Mouse (Mus musculus) heart, embryonic 15.5 days (tissue): ENCODE measurements at regions not wholly inside any gene's neighbourhood (a gene's known extent, or its start where the extent isn't known, plus 50 kb on each side); places are given as distances from the start of the nearest gene placed in this dataset.

Experiments used
- ATAC-seq: fragments of 200-750 bp; cut with Nextera tagmentation; replicated peaks from 2 replicates; pipeline ENCODE4 v1.8.0; 2017; ENCODE audit warnings: low read depth, moderate TSS enrichment; ENCODE audit not compliant: insufficient number of reproducible peaks, insufficient read depth, low FRiP score
- H3K27ac ChIP-seq: fragments of 300-500 bp; sonication (generic); 2 replicates; pipeline ENCODE4 v1.5.1; 2015; ENCODE audit warnings: mild to moderate bottlenecking, inconsistent platforms
- H3K27me3 ChIP-seq: fragments of 300-500 bp; sonication (generic); 2 replicates; pipeline ENCODE4 v1.6.1; 2015; ENCODE audit warnings: inconsistent platforms
- H3K36me3 ChIP-seq: fragments of 300-500 bp; sonication (generic); 2 replicates; pipeline ENCODE4 v1.6.1; 2015; ENCODE audit warnings: mild to moderate bottlenecking, inconsistent platforms
- H3K4me1 ChIP-seq: fragments of 300-500 bp; sonication (generic); replicated peaks from 2 replicates; pipeline ENCODE4 v1.6.1; 2015; ENCODE audit warnings: inconsistent platforms
- H3K4me2 ChIP-seq: fragments of 300-500 bp; sonication (generic); 2 replicates; pipeline ENCODE4 v1.6.1; 2015; ENCODE audit warnings: inconsistent platforms, mild to moderate bottlenecking, moderate library complexity
- H3K4me3 ChIP-seq: fragments of 300-500 bp; sonication (generic); 2 replicates; pipeline ENCODE4 v1.5.1; 2015; ENCODE audit warnings: mild to moderate bottlenecking, inconsistent platforms
- H3K9ac ChIP-seq: fragments of 300-500 bp; sonication (generic); 2 replicates; pipeline ENCODE4 v1.6.1; 2015; ENCODE audit warnings: mild to moderate bottlenecking, inconsistent platforms
- H3K9me3 ChIP-seq: fragments of 300-500 bp; sonication (generic); replicated peaks from 2 replicates; pipeline ENCODE4 v1.6.1; 2016; ENCODE audit warnings: inconsistent platforms
- WGBS: fragments of 180-500 bp; shearing (Covaris S2); methylation state at CpG from one replicate; pipeline ENCODE4 v1.1.7; 2015; ENCODE audit warnings: mixed read lengths; 5-methylcytosine and 5-hydroxymethylcytosine counted together

DNA sequence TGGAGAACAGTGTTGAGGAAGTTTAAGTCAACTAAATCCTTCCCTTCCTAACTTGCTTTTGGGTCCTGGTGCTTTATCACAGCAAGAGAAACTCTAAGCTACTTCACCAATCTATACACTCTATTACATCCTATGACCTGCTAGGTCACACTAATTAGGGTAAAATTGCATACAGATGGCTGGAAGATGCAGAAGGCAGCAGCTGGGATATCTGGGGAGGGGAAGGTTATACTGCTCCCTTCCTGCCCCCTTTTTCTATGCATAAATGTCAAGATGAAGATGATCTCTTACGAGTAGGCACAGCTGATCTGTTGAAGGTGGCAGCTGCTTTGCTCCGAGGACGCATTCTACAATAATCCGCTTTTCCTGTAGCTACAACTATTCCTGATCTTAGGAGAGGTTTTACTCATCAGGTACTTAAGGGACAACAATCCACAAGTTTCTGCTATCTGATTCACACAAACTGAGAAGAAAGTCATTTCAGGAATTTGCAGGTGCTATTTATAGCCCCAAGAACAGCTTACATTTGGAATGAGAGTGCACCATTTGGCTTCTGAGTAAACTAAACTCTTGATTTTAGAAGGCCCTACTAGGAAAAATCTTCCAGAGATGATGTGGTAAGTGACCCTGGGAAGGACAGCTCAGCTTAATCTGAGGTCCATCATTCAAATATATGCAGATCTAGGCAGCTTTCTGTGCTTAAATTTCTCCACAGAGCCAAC lies 146.3 kb upstream of the Krr1 start:
- WGBS: 61% methylated on average over 4 of the region's 4 CpGs

DNA sequence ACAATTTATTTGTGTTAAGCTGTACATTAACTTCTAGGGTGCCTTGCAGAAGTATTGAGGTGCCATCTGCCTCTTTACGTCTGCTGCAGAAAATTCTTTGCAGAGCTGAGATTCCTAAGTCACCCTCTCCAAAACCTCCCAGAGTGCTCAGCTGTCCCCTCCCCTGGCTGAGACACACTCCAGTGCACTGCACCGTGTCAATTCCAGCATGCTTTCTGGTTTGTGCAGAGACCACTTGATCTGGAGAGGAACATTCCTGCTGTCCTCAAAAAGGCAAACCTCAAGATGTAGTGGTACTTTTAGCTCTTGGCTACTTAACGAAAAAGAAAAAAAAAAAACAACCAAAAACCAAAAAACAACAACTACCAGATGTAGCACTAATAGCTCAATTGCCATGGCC lies 145.2 kb upstream of the Krr1 start:
- no peak overlapping the region for H3K4me3 ChIP-seq
- WGBS: 29% methylated on average over 3 of the region's 3 CpGs
- ATAC-seq: no peak

More for the DNA sequence above, 146.3 kb upstream of the Krr1 start:
- Histone ChIP-seq H3K27me3 (no peaks in the 10 kb centered on the region), H3K4me2 (peak overlapping the region; percentile 18; the same call in 1 of the 2 replicates), H3K4me1 (peaks cover 14% of the 10 kb centered on the region), H3K9ac (no peak overlapping the region), H3K4me3 (no peak overlapping the region), H3K9me3 (no peaks in the 10 kb centered on the region), H3K27ac (0 out of 2 replicates have a peak overlapping the region, but pooled peaks have one; percentile 24), H3K36me3 (no peaks in the 10 kb centered on the region)
- ATAC-seq: no peak

DNA sequence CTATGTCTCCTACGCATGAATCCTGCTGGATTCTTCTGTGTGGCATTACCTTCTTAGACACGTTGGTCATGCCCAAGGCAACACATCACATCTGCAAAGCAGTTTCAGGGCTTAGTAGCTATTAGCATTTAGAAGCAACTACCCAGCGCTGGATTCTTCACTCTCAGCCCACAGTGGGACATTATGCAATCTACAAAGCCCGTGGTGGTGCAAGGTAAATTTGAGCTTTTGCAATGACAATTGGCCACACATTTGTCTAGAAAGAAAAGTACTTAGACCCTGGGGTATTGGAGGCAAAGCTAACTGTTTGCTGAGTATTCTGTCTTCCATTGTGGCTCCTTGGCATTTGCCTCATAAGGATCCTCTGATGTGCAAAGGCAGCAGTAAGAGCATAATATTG lies 144.5 kb upstream of the Krr1 start:
- Histone ChIP-seq H3K27ac (no peak overlapping the region), H3K36me3 (no peaks in the 10 kb centered on the region), H3K4me1 (peaks cover 14% of the 10 kb centered on the region), H3K4me2 (no peak overlapping the region), H3K4me3 (no peak overlapping the region), H3K9ac (no peak overlapping the region), H3K9me3 (no peaks in the 10 kb centered on the region), H3K27me3 (no peaks in the 10 kb centered on the region)
- 87% methylated on average over 4 of the region's 4 CpGs for WGBS
- ATAC-seq: no peak

More for the DNA sequence above, 145.2 kb upstream of the Krr1 start:
- Histone ChIP-seq H3K9ac (no peak overlapping the region), H3K36me3 (no peaks in the 10 kb centered on the region), H3K27me3 (no peaks in the 10 kb centered on the region), H3K4me1 (peaks cover 14% of the 10 kb centered on the region), H3K9me3 (no peaks in the 10 kb centered on the region), H3K4me2 (no peak overlapping the region), H3K27ac (0 out of 2 replicates have a peak overlapping the region, but pooled peaks have one; percentile 24)

DNA sequence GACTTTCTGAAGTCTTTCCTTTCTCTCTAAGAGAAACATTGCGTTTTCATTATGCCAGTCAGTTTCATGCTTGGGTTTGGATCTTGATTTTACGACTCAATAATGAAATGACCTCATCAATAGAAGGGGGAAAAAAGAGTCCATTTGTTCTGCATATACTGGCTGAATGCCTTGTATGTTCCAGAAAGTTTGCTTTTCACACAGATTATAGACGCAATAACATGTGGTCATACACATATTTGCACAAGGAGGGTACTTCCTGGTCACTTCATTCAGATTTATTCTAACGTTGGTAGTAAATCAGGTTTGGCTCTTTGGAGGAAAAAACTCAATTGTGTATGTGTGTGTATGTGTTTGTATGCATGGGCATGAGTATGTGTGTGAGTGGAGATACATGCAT lies 143.9 kb upstream of the Krr1 start:
- H3K9me3 ChIP-seq: no peaks in the 10 kb centered on the region
- H3K36me3 ChIP-seq: no peaks in the 10 kb centered on the region
- H3K4me3 ChIP-seq: no peak overlapping the region
- no peak for ATAC-seq
- H3K4me2 ChIP-seq: no peak overlapping the region
- H3K27me3 ChIP-seq: no peaks in the 10 kb centered on the region
- no peak overlapping the region for H3K9ac ChIP-seq
- peaks cover 14% of the 10 kb centered on the region for H3K4me1 ChIP-seq
- no peak overlapping the region for H3K27ac ChIP-seq
- WGBS: 83% methylated on average over 4 of the region's 4 CpGs

DNA sequence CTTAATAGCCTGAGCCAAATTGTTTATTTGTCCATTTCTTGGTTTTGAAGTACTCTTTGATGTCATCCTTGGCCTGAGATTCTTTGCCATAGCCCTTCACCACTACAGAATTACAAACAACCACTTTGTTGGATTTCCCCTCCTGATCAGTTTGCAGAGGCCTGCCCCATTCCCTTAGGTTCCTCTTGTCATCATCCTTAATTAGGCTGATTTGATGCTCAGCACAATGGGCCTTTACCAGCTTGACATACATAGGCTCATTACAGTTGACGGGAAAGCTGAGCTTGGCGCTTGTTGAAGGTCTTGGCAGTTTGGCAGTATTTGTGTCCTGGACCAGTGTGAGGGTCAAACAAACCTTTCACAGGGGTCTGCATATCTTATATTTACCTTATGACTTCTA lies 143.2 kb upstream of the Krr1 start:
- no peaks in the 10 kb centered on the region for H3K9me3 ChIP-seq
- H3K27ac ChIP-seq: no peak overlapping the region
- 91% methylated on average over 2 of the region's 2 CpGs for WGBS
- H3K4me3 ChIP-seq: no peak overlapping the region
- no peaks in the 10 kb centered on the region for H3K27me3 ChIP-seq
- ATAC-seq: no peak
- H3K9ac ChIP-seq: no peak overlapping the region
- H3K36me3 ChIP-seq: no peaks in the 10 kb centered on the region
- H3K4me2 ChIP-seq: no peak overlapping the region
- peaks cover 14% of the 10 kb centered on the region for H3K4me1 ChIP-seq

DNA sequence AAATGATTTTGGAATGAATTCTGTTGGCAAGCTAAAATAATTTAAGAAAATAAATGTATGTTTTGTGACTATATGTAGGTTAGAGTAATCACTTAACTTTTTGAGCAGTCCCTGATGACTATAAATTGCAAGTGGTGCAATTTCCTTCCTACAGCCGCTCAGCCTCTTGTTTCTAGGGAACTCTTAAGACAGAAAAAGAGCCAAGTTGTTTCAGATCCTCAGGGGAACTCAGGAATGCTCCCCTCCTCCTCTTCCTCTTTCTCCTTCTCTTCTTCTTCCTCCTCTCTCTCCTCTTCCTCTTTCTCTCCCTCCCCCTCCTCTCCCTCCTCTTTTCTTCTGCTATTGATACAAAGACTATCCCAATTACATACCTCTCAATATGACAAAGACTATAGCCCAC lies 141.4 kb upstream of the Krr1 start:
- ATAC-seq: no peak
- WGBS: 52% methylated on average over 1 of the region's 1 CpGs
- no peak overlapping the region for H3K4me2 ChIP-seq
- no peaks in the 10 kb centered on the region for H3K36me3 ChIP-seq
- H3K4me3 ChIP-seq: no peak overlapping the region
- no peak overlapping the region for H3K27ac ChIP-seq
- H3K27me3 ChIP-seq: no peaks in the 10 kb centered on the region
- peaks cover 15% of the 10 kb centered on the region for H3K4me1 ChIP-seq
- no peak overlapping the region for H3K9ac ChIP-seq
- no peaks in the 10 kb centered on the region for H3K9me3 ChIP-seq

DNA sequence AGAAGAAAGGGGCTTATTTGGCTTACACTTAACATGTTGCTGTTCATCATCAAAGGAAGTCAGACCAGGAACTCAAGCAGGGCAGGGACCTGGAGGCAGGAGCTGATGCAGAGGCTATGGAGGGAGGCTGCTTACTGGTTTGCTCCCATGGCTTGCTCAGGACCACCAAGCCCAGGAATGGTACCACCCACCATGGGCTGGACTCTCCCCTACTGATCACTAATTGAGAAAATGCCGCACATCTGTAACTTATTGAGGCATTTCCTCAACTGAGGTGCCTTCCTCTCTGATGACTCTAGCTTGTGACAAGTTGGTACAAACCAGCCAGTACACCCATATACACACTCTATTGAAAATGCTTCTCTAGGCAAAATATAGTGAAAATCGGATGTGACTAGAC lies 138.9 kb upstream of the Krr1 start:
- no peaks in the 10 kb centered on the region for H3K9me3 ChIP-seq
- WGBS: 81% methylated on average over 2 of the region's 2 CpGs
- H3K4me3 ChIP-seq: no peak overlapping the region
- H3K27ac ChIP-seq: no peak overlapping the region
- H3K27me3 ChIP-seq: no peaks in the 10 kb centered on the region
- H3K36me3 ChIP-seq: no peaks in the 10 kb centered on the region
- H3K9ac ChIP-seq: no peak overlapping the region
- peaks cover 3% of the 10 kb centered on the region; the same call in 1 of the 2 replicates for H3K4me1 ChIP-seq
- H3K4me2 ChIP-seq: no peak overlapping the region
- ATAC-seq: no peak

DNA sequence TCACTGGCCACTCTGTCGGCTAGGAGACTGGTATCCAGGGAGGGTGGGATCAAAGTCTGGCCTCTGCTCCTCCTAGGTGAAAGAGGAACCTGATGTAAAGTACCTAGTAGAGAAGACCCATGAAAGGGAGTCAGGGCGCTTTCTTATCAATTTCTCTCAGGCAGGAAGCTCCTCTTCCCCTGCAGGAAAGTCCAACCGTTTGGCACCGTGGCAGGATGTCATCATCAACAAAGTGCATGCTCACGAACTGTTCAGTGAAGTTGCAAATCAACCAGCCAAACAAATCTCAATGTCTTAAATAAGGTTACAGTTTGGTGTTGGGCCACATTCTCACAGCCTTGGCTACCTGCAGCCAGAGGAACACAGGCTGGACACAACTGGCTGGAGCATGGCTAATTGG lies 138.2 kb upstream of the Krr1 start:
- H3K4me3 ChIP-seq: no peak overlapping the region
- H3K4me1 ChIP-seq: peaks cover 3% of the 10 kb centered on the region; the same call in 1 of the 2 replicates
- ATAC-seq: no peak
- no peak overlapping the region for H3K9ac ChIP-seq
- H3K36me3 ChIP-seq: no peaks in the 10 kb centered on the region
- WGBS: 43% methylated on average over 5 of the region's 5 CpGs
- H3K4me2 ChIP-seq: no peak overlapping the region
- H3K27me3 ChIP-seq: no peaks in the 10 kb centered on the region
- no peak overlapping the region for H3K27ac ChIP-seq
- no peaks in the 10 kb centered on the region for H3K9me3 ChIP-seq

DNA sequence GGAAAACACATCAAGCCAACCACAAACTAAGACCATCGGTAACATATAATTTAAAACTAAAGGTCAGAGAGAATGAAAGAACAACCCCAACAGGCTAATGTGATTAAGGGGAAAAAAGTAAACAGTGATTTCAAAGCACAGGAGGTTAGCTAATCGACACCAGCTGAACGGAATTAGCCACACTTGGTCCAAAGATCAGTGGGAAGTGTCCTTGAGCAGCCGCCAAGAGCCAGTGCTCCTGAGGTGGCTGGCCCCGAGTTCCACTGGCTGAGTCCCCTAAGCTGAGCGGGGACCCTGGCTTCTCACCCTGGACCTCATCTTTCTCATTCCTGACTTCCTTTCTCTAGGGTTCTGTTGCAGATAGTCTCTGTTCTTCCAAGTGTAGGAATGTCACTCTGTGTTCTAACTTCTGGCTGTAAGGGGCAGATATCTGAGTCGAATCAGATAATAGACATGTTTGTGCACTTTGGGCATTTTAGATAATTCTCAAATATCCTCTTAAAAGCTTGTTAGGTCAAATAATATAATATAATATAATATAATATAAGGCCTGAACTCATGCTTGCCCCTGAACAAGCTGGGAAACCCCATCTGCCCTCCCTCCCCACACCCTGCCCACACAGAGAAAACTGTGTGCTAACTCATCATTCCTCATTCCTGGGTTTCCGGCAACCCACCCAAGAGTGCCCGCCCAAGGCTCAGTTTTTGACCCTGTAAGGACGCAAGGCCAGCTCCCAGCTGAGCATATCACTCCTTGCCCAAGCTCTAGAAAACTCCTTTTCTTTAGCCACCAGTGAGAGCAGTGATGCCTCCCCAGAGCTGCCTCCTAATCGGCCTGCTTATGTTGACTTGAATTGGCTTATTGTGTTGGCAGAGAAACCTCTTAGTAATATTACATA lies 137.3 kb upstream of the Krr1 start:
- H3K9ac ChIP-seq: no peak overlapping the region
- WGBS: 51% methylated on average over 11 of the region's 11 CpGs
- no peaks in the 10 kb centered on the region for H3K36me3 ChIP-seq
- H3K27ac ChIP-seq: no peak overlapping the region
- H3K4me2 ChIP-seq: no peak overlapping the region
- no peaks in the 10 kb centered on the region for H3K9me3 ChIP-seq
- ATAC-seq: no peak
- peaks cover 3% of the 10 kb centered on the region; the same call in 1 of the 2 replicates for H3K4me1 ChIP-seq
- no peaks in the 10 kb centered on the region for H3K27me3 ChIP-seq
- H3K4me3 ChIP-seq: no peak overlapping the region

DNA sequence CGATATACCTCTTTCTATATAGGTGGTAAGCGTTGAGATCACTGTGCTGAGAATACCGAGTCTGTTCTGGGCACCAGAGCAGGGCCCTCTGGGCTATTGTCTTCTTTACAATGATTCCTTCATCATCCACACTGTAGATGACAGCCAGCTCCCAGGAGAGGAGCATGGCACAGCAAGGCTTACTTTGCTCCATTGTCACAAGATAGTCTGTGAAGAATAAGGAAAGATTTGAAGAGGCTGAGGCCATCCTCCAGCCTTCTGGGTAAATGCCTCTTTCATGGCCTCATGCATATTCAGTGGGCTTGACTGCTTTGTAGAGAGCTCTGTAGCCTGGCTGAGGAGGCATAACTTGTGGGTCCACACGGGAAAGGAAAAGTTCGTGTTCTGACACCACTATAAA lies 136.3 kb upstream of the Krr1 start:
- Histone ChIP-seq H3K4me2 (no peak overlapping the region), H3K36me3 (no peaks in the 10 kb centered on the region), H3K9ac (no peak overlapping the region), H3K27ac (no peak overlapping the region), H3K9me3 (no peaks in the 10 kb centered on the region), H3K27me3 (no peaks in the 10 kb centered on the region), H3K4me1 (peaks cover 3% of the 10 kb centered on the region; the same call in 1 of the 2 replicates), H3K4me3 (no peak overlapping the region)
- 68% methylated on average over 5 of the region's 5 CpGs for WGBS
- no peak for ATAC-seq

DNA sequence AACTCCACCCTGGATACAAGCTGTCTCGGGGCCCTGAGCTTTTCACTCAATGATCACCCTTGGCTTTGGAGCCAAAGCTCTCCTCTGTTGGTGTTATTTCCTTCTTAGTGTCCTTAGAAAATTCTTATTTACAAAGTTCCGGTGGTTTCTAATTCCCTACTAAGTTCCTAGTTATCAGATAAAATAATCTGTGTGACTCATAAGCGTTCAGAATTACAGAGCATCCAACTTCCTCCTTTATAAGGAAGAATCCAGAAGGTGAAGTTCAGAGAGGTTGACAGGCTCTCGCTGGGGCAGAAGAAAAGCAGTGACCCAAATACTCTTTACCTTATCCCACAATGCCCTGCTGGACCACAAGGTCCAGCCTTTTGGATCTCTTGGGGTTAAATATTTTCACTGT lies 135.7 kb upstream of the Krr1 start:
- Histone ChIP-seq H3K36me3 (no peaks in the 10 kb centered on the region), H3K4me1 (peaks cover 3% of the 10 kb centered on the region; the same call in 1 of the 2 replicates), H3K4me2 (no peak overlapping the region), H3K9ac (no peak overlapping the region), H3K4me3 (no peak overlapping the region), H3K27me3 (no peaks in the 10 kb centered on the region), H3K9me3 (no peaks in the 10 kb centered on the region), H3K27ac (no peak overlapping the region)
- no peak for ATAC-seq
- 69% methylated on average over 4 of the region's 4 CpGs for whole genome bisulfite sequencing
